Mouse (Mus musculus): ENCODE data around the gene Kcnip3. TPM values are rescaled to one million over a fixed set of nuclear protein-coding genes. Genes with fewer than 3 reads are reported as not detected.

The Kcnip3 gene
- polyA plus RNA-seq (2014; fragmentation: Nextera tagmentation; extraction: Ambion mirVana): 6.3 and 6.9 TPM in 2 replicates

DNA sequence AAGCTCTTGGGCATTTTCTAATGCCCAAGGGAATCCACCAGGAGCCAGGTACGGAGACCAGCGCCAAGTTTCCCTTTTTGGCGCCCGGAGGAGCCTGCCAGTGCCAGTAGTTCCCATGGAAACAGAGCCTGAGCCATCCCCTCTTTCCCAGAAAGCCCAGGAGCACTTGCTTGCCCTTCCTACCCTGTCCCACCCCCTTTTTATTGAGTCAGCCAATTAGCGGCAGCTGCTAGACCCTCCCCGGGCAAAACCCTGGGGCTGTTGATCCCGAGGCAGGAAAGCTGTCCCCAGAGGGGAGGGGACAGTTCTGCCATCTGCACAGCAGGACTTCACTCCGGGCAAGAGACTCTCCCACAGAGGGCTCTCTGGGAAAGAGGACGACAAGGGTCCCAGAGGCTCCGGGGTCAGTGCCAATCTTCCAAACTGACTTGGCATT, at the start of gene Kcnip3:
Gene Kcnip3 (minus strand): TSS at position 89 of the 436 bp plus-strand sequence.
- ATAC-seq (ENCODE audit: insufficient number of reproducible peaks, insufficient read depth, low FRiP score, low read depth): peak; percentile 18; the same call in 1 of the 2 replicates
- H3K27ac ChIP-seq (ENCODE audit: low read length): no peak within 1 kb of the TSS
- peaks cover 12% of the 10 kb centered on the region; the same call in 1 of the 2 replicates for H3K4me1 ChIP-seq (ENCODE audit: control insufficient read depth, insufficient read depth, low read length)

DNA sequence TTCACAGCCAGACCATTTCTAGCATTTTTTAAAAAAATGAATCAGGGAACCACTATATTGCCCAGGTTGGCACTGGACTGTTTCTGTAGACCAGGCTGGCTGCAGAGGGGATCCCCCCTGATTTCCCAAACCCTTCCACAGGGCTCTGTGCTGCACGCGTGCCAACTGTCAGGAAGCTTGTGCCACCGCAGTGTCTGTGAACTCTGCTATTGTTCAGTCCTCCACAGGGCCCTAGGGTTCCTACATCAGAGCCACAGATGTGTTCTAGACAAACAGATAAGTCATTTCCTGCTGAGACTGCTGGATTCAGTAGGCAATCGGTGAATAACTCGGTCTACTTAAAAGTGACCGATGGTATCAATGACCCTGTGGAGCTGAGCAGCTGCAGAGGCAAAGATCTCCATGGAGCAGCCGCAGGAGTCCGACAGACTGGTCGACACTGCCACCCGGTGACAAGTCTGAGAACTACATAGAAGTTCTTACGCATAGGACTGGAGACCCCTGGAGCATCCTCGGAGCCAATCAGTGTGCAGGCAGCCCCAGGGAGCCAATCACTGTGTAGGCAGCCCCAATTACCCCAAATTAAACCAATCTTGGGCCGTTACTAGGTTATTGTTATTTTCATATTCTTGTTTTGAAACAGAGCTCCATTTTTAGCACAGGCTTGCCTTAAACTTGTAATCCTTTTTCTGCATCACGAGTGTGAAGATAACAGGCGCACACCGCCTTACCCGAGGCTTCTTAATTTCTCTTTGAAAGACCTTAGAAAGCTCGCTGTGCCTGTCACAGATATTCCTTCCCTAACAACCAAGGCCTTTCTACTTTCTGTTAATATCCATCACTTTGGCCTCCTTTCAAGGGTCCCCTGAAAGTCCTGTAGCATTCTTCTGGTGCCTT, 37.4 kb upstream of the Kcnip3 start:
- peak; percentile 95 for ATAC-seq (ENCODE audit: insufficient number of reproducible peaks, insufficient read depth, low FRiP score, low read depth)
- peak overlapping the region; percentile 4; the same call in 1 of the 2 replicates for H3K4me2 ChIP-seq (replicated peaks; ENCODE audit: low read depth, low read length)
- no peak overlapping the region for H3K4me3 ChIP-seq (ENCODE audit: low read depth, low read length)
- no peaks in the 10 kb centered on the region for H3K9me3 ChIP-seq (ENCODE audit: control insufficient read depth, low read depth, low read length)
- H3K27me3 ChIP-seq (ENCODE audit: control insufficient read depth, insufficient read depth, low read length): no peaks in the 10 kb centered on the region
- no peaks in the 10 kb centered on the region for H3K4me1 ChIP-seq (ENCODE audit: control insufficient read depth, insufficient read depth, low read length)
- 18% methylated on average over 18 of the region's 18 CpGs for WGBS
- H3K9ac ChIP-seq (replicated peaks; ENCODE audit: low read depth, low read length): no peak overlapping the region
- no peaks in the 10 kb centered on the region for H3K36me3 ChIP-seq (ENCODE audit: control insufficient read depth, insufficient read depth, low read length)
- no peak overlapping the region for H3K27ac ChIP-seq (ENCODE audit: low read length)

More for the DNA sequence above, at the start of gene Kcnip3:
- Histone ChIP-seq H3K9me3 (ENCODE audit: control insufficient read depth, low read depth, low read length) (no peaks in the 10 kb centered on the region), H3K36me3 (ENCODE audit: control insufficient read depth, insufficient read depth, low read length) (no peaks in the 10 kb centered on the region), H3K27me3 (ENCODE audit: control insufficient read depth, insufficient read depth, low read length) (no peaks in the 10 kb centered on the region), H3K9ac (replicated peaks; ENCODE audit: low read depth, low read length) (no peak within 1 kb of the TSS), H3K4me3 (ENCODE audit: low read depth, low read length) (peak within 1 kb of the TSS; percentile 13), H3K4me2 (replicated peaks; ENCODE audit: low read depth, low read length) (peak within 1 kb of the TSS; percentile 47)
- 3% methylated on average over 10 of the region's 10 CpGs for WGBS

DNA sequence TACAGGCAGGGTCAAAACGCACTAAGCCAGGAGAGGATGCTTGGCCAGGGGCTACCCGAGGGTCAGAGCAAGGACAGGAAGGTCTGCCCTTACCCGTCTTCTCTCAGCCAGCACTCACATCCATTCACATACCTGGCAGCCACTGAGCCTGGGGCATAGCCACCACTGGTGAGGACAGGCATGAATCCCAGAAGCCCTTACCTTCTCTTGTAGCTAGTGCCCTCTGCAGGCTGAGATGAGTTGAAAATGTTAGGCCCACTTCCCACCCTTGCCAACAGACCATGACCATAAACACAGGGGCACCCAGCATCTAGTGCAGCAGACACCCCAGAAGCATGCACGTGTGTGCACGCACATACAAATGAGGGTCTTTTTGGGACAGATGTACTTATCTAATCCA, 29.2 kb upstream of the Kcnip3 start:
- ATAC-seq (ENCODE audit: insufficient number of reproducible peaks, insufficient read depth, low FRiP score, low read depth): no peak
- Histone ChIP-seq H3K9me3 (ENCODE audit: control insufficient read depth, low read depth, low read length) (no peaks in the 10 kb centered on the region), H3K27me3 (ENCODE audit: control insufficient read depth, insufficient read depth, low read length) (no peaks in the 10 kb centered on the region), H3K4me3 (ENCODE audit: low read depth, low read length) (no peak overlapping the region), H3K4me1 (ENCODE audit: control insufficient read depth, insufficient read depth, low read length) (no peaks in the 10 kb centered on the region), H3K36me3 (ENCODE audit: control insufficient read depth, insufficient read depth, low read length) (no peaks in the 10 kb centered on the region), H3K27ac (ENCODE audit: low read length) (no peak overlapping the region), H3K4me2 (replicated peaks; ENCODE audit: low read depth, low read length) (no peak overlapping the region), H3K9ac (replicated peaks; ENCODE audit: low read depth, low read length) (no peak overlapping the region)
- WGBS: 53% methylated on average over 5 of the region's 5 CpGs

DNA sequence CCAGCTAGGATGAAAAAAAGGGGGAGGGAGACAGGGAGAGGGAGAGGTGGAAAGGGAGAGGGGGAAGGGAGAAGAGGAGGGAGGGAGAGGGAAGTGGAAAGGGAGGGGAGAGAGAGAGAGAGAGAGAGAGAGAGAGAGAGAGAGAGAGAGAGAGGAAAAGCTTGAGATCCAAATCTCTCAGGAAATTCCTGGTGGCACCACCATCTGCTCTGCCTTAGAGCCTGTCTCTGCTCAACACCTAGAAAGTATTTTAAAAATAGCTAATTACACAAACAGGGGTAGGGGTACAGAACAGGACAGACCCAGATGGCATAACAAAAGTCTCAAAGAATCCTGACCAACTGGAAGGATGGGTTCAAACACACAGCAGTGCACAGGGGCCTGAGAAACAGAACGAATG, 28.6 kb upstream of the Kcnip3 start:
- ATAC-seq (ENCODE audit: insufficient number of reproducible peaks, insufficient read depth, low FRiP score, low read depth): no peak
- H3K4me3 ChIP-seq (ENCODE audit: low read depth, low read length): no peak overlapping the region
- H3K9me3 ChIP-seq (ENCODE audit: control insufficient read depth, low read depth, low read length): no peaks in the 10 kb centered on the region
- no peak overlapping the region for H3K9ac ChIP-seq (replicated peaks; ENCODE audit: low read depth, low read length)
- H3K36me3 ChIP-seq (ENCODE audit: control insufficient read depth, insufficient read depth, low read length): no peaks in the 10 kb centered on the region
- no peak overlapping the region for H3K27ac ChIP-seq (ENCODE audit: low read length)
- no peaks in the 10 kb centered on the region for H3K4me1 ChIP-seq (ENCODE audit: control insufficient read depth, insufficient read depth, low read length)
- WGBS: 76% methylated on average over 1 of the region's 1 CpGs
- no peak overlapping the region for H3K4me2 ChIP-seq (replicated peaks; ENCODE audit: low read depth, low read length)
- H3K27me3 ChIP-seq (ENCODE audit: control insufficient read depth, insufficient read depth, low read length): no peaks in the 10 kb centered on the region

DNA sequence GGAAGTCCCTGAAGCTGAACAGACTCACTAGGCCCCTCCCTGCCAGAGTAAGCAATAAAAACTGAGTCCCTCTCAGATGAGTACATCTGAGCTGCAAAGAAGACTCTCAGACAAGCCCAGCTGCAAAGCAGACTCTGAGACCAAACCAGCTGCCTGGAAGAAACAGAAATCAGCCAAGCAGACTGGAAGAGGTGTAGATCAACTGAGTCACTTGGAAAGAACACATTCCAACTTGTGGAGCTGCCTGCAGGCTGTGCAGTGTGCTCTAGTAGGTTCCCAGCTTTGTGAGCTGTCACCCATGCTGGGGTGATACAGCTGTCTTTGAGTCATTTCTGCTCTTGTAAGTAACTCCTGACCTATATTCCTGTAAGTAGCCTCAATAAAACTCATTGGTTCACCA, 27.8 kb upstream of the Kcnip3 start:
- Histone ChIP-seq H3K4me3 (ENCODE audit: low read depth, low read length) (no peak overlapping the region), H3K36me3 (ENCODE audit: control insufficient read depth, insufficient read depth, low read length) (no peaks in the 10 kb centered on the region), H3K9me3 (ENCODE audit: control insufficient read depth, low read depth, low read length) (no peaks in the 10 kb centered on the region), H3K27ac (ENCODE audit: low read length) (no peak overlapping the region), H3K9ac (replicated peaks; ENCODE audit: low read depth, low read length) (no peak overlapping the region), H3K27me3 (ENCODE audit: control insufficient read depth, insufficient read depth, low read length) (no peaks in the 10 kb centered on the region), H3K4me1 (ENCODE audit: control insufficient read depth, insufficient read depth, low read length) (no peaks in the 10 kb centered on the region), H3K4me2 (replicated peaks; ENCODE audit: low read depth, low read length) (no peak overlapping the region)
- no peak for ATAC-seq (ENCODE audit: insufficient number of reproducible peaks, insufficient read depth, low FRiP score, low read depth)

DNA sequence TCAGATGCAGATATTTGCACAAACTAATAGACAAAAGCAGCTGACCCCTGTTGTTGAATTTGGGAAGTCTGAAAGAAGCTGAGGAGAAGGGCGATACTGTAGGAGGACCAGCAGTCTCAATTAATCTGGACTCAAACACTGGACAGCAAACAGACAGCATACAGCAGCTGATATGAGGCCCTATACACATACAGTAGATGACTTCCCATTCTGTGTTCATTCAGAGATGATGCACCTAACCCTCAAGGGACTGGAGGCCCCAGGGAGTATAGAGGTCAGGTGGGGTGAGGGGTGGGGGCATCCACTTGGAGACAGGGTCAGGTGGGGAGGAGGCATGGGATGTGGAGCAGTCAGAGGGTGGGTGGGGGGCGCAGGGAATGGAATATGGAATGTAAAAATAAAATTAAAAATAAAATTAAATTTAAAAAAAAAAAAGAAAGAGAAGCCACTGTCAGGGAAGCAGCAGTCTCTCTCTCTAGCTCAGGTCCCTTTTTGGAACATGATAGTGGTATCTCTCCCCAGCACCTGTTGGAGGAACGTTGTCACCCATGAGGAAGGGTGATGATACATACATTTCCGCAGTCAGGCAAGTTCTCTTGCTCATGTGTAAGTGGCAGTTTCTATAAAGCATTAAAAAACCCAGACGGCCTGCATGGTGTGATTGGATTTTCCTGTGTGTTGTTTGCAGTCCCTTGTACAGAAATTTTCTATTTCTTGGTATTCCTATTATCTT, 26.6 kb upstream of the Kcnip3 start:
- no peak overlapping the region for H3K4me3 ChIP-seq (ENCODE audit: low read depth, low read length)
- WGBS: 65% methylated on average over 5 of the region's 5 CpGs
- no peak overlapping the region for H3K27ac ChIP-seq (ENCODE audit: low read length)
- ATAC-seq (ENCODE audit: insufficient number of reproducible peaks, insufficient read depth, low FRiP score, low read depth): no peak
- no peaks in the 10 kb centered on the region for H3K4me1 ChIP-seq (ENCODE audit: control insufficient read depth, insufficient read depth, low read length)
- no peaks in the 10 kb centered on the region for H3K9me3 ChIP-seq (ENCODE audit: control insufficient read depth, low read depth, low read length)
- H3K4me2 ChIP-seq (replicated peaks; ENCODE audit: low read depth, low read length): no peak overlapping the region
- H3K9ac ChIP-seq (replicated peaks; ENCODE audit: low read depth, low read length): no peak overlapping the region
- no peaks in the 10 kb centered on the region for H3K27me3 ChIP-seq (ENCODE audit: control insufficient read depth, insufficient read depth, low read length)
- H3K36me3 ChIP-seq (ENCODE audit: control insufficient read depth, insufficient read depth, low read length): no peaks in the 10 kb centered on the region

DNA sequence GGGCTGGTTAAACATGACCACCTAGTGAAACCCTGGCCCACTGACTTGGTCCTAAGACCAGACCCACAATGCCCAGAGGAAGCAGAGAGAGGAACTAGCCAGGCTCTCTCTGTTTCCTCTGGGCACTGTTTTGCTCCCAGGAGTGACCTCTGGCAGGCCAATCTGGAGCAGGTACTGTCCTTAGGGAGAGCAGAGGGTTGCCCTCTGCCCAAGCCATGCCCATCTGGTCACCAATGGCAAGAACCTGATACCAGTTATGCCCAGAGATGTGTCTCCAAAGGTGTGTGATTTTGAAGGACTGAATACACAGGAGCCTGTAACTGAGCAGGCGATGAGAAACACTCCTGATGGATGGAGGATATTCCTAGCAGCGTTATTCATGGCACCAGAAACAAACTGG, 19.8 kb upstream of the Kcnip3 start:
- Histone ChIP-seq H3K4me1 (ENCODE audit: control insufficient read depth, insufficient read depth, low read length) (no peaks in the 10 kb centered on the region), H3K4me2 (replicated peaks; ENCODE audit: low read depth, low read length) (no peak overlapping the region), H3K9ac (replicated peaks; ENCODE audit: low read depth, low read length) (no peak overlapping the region), H3K27ac (ENCODE audit: low read length) (0 out of 2 replicates have a peak overlapping the region, but pooled peaks have one; percentile 10), H3K9me3 (ENCODE audit: control insufficient read depth, low read depth, low read length) (no peaks in the 10 kb centered on the region), H3K27me3 (ENCODE audit: control insufficient read depth, insufficient read depth, low read length) (peaks cover 25% of the 10 kb centered on the region), H3K4me3 (ENCODE audit: low read depth, low read length) (no peak overlapping the region), H3K36me3 (ENCODE audit: control insufficient read depth, insufficient read depth, low read length) (no peaks in the 10 kb centered on the region)
- 90% methylated on average over 2 of the region's 2 CpGs for WGBS
- ATAC-seq (ENCODE audit: insufficient number of reproducible peaks, insufficient read depth, low FRiP score, low read depth): no peak

DNA sequence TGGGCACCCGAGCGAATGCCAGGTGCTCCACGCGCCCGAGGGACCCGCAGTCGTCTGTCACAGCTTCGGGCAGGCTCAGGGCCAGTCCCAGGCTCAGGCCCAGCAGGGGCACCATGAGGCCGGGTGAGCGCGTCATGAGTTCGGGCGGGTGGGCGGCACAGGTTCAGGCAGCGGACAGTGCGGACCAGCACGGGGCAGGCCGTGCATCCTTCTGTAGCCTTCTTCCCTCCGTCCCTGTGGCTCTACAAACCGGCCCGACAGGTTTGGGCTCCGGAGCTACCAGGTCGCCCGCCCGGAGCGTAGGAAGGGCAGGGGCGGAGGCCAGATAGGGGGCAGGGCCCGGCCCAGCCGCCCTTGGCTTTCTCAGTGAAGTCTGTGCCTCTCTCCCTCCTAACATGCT, 19.3 kb upstream of the Kcnip3 start, which contains the start of gene Prom2:
Gene Prom2 (minus strand): TSS at position 283 of the 400 bp plus-strand sequence.
- Histone ChIP-seq H3K36me3 (ENCODE audit: control insufficient read depth, insufficient read depth, low read length) (no peaks in the 10 kb centered on the region), H3K4me1 (ENCODE audit: control insufficient read depth, insufficient read depth, low read length) (no peaks in the 10 kb centered on the region), H3K27ac (ENCODE audit: low read length) (peak within 1 kb of the TSS; percentile 48; the same call in 1 of the 2 replicates), H3K9me3 (ENCODE audit: control insufficient read depth, low read depth, low read length) (no peaks in the 10 kb centered on the region), H3K9ac (replicated peaks; ENCODE audit: low read depth, low read length) (0 out of 2 replicates have a peak within 1 kb of the TSS, but pooled peaks have one; percentile 2), H3K4me3 (ENCODE audit: low read depth, low read length) (peak within 1 kb of the TSS; percentile 23), H3K27me3 (ENCODE audit: control insufficient read depth, insufficient read depth, low read length) (peaks cover 25% of the 10 kb centered on the region), H3K4me2 (replicated peaks; ENCODE audit: low read depth, low read length) (peak within 1 kb of the TSS; percentile 33)
- peak; percentile 89 for ATAC-seq (ENCODE audit: insufficient number of reproducible peaks, insufficient read depth, low FRiP score, low read depth)
- 4% methylated on average over 29 of the region's 29 CpGs for WGBS
